ENCODE assay signal across 30 mouse cellular contexts in genomic region chr10:86320204-86320603, GRCm38 (mm10). TPM values are rescaled to one million over a fixed set of nuclear protein-coding genes. Genes with fewer than 3 reads are reported as not detected.
"Had no signal": no experiment of that assay in that cellular context is flagged by ENCODE, and none has a peak within 500 bp of the region (broad histone marks: within the 10 kb centered on the region; RNA-seq: fewer than 3 reads in every experiment).

No protein-coding gene starts in this region.

- H3K27ac ChIP-seq: limb, embryonic 10.5 days; limb, embryonic 12.5 days; limb, embryonic 13.5 days; limb, embryonic 15.5 days; liver, embryonic 12.5 days; liver, embryonic 13.5 days; liver, embryonic 14.5 days; liver, embryonic 15.5 days; lung, embryonic 15.5 days; macrophage; midbrain, embryonic 10.5 days; midbrain, embryonic 12.5 days; midbrain, embryonic 13.5 days; midbrain, embryonic 15.5 days; neural tube, embryonic 12.5 days had no signal

- H3K4me1 ChIP-seq: liver, embryonic 13.5 days; liver, embryonic 15.5 days; midbrain, embryonic 15.5 days had no signal

- H3K27me3 ChIP-seq: limb, embryonic 12.5 days; limb, embryonic 13.5 days; limb, embryonic 15.5 days; liver, embryonic 12.5 days; liver, embryonic 13.5 days; liver, embryonic 15.5 days; lung, embryonic 15.5 days; midbrain, embryonic 12.5 days; midbrain, embryonic 13.5 days; midbrain, embryonic 15.5 days; neural tube, embryonic 12.5 days; neural tube, embryonic 13.5 days had no signal

- H3K36me3 ChIP-seq: limb, embryonic 10.5 days; liver, embryonic 12.5 days; liver, embryonic 13.5 days; liver, embryonic 15.5 days; lung, embryonic 15.5 days; midbrain, embryonic 10.5 days; midbrain, embryonic 12.5 days; midbrain, embryonic 13.5 days; midbrain, embryonic 15.5 days; neural tube, embryonic 12.5 days; neural tube, embryonic 13.5 days had no signal

- H3K4me3 ChIP-seq: limb, embryonic 10.5 days; limb, embryonic 12.5 days; limb, embryonic 13.5 days; limb, embryonic 15.5 days; liver, embryonic 12.5 days; liver, embryonic 13.5 days; liver, embryonic 15.5 days; lung, embryonic 15.5 days; megakaryocyte, embryonic 14.5 days; midbrain, embryonic 10.5 days; midbrain, embryonic 12.5 days; midbrain, embryonic 13.5 days; midbrain, embryonic 15.5 days; myocyte; neural tube, embryonic 12.5 days; neural tube, embryonic 13.5 days had no signal

- H3K9me3 ChIP-seq: limb, embryonic 10.5 days; limb, embryonic 12.5 days; limb, embryonic 13.5 days; limb, embryonic 15.5 days; liver, embryonic 12.5 days; liver, embryonic 13.5 days; liver, embryonic 15.5 days; lung, embryonic 15.5 days; megakaryocyte, embryonic 14.5 days; midbrain, embryonic 10.5 days; midbrain, embryonic 12.5 days; midbrain, embryonic 13.5 days; midbrain, embryonic 15.5 days; neural tube, embryonic 12.5 days; neural tube, embryonic 13.5 days had no signal

- DNase-seq: left cerebral cortex, postnatal 4 days; liver; liver, embryonic 13.5 days; liver, postnatal 0 days; lung, adult 18-20 months; lung, adult 2 months; lung, embryonic 14.5 days; lung, postnatal 10 days; lung, postnatal 14 days; lung, postnatal 36 days; lung, postnatal 4 days; midbrain, embryonic 14.5 days had no signal

RNA-seq across cellular contexts. Expression of gene Timp3, which starts 20.0 kb away (rescaled TPM):
- total RNA-seq: monocyte, adult 5-6 weeks had no signal
